Mouse (Mus musculus) thymus, postnatal 36 days (tissue): Measurements from ENCODE around the gene Fam234a.
"Not testable (repeated sequence)": the region's sequence is repeated elsewhere in the genome, so short reads cannot be mapped to it uniquely, and the experiment has no call there.

Experiments used
- DNase-seq, 2 experiments: peaks; one replicate each; pipeline ENCODE4 v3.0.0; 2022; ENCODE audit warnings: mixed read lengths in 2 of 2

The Fam234a gene

GRCm38 (mm10) chr17:26232863-26233262 is 11.2 kb downstream of the Fam234a start:
- peak; percentile 22 to 27 for DNase-seq

GRCm38 (mm10) chr17:26231156-26231555 is 12.9 kb downstream of the Fam234a start:
- DNase-seq: no peak

GRCm38 (mm10) chr17:26229776-26230175 is 14.3 kb downstream of the Fam234a start:
- DNase-seq: no peak

GRCm38 (mm10) chr17:26225150-26225549 is 18.9 kb downstream of the Fam234a start:
- DNase-seq: no peak

- DNase-seq: no peak
Measured at GRCm38 (mm10) chr17:26221508-26221907, 22.5 kb downstream of the Fam234a start.

- no peak for DNase-seq
Measured at GRCm38 (mm10) chr17:26212681-26213080, 31.4 kb downstream of the Fam234a start.

GRCm38 (mm10) chr17:26212241-26212640 is 31.8 kb downstream of the Fam234a start:
- DNase-seq: no peak

GRCm38 (mm10) chr17:26207686-26208085 is 36.4 kb downstream of the Fam234a start, which contains the start of gene Arhgdig:
TSS of gene Arhgdig (minus strand) at chr17:26207786.
- no peak for DNase-seq

GRCm38 (mm10) chr17:26206392-26206791 is 37.6 kb downstream of the Fam234a start:
- no peak for DNase-seq

- no peak for DNase-seq
Measured at GRCm38 (mm10) chr17:26204766-26205165, 39.3 kb downstream of the Fam234a start.

- peak; percentile 25 to 35 for DNase-seq
Measured at GRCm38 (mm10) chr17:26203321-26203811, 40.7 kb downstream of the Fam234a start.

- DNase-seq: peak; percentile 47 to 50
Measured at GRCm38 (mm10) chr17:26202737-26203136, 41.3 kb downstream of the Fam234a start, which contains the start of gene Rgs11. TSS of gene Rgs11 (plus strand) at chr17:26202951.

GRCm38 (mm10) chr17:26201998-26202397 is 42.0 kb downstream of the Fam234a start:
- DNase-seq: no peak

- DNase-seq: peak in 1 of 2 experiments; percentile 43
Measured at GRCm38 (mm10) chr17:26200831-26201705, 43.0 kb downstream of the Fam234a start.

- no peak for DNase-seq
Measured at GRCm38 (mm10) chr17:26198892-26199291, 45.1 kb downstream of the Fam234a start, which contains the start of gene Pdia2. TSS of gene Pdia2 (minus strand) at chr17:26199087.

- DNase-seq: no peak
Measured at GRCm38 (mm10) chr17:26192481-26193190, 51.4 kb downstream of the Fam234a start.

- DNase-seq: not testable (repeated sequence)
Measured at GRCm38 (mm10) chr17:26191486-26191885, 52.6 kb downstream of the Fam234a start.

GRCm38 (mm10) chr17:26188091-26188805 is 55.8 kb downstream of the Fam234a start:
- no peak for DNase-seq

GRCm38 (mm10) chr17:26187592-26187991 is 56.5 kb downstream of the Fam234a start:
- DNase-seq: no peak

GRCm38 (mm10) chr17:26181179-26181578 is 62.9 kb downstream of the Fam234a start:
- no peak for DNase-seq

GRCm38 (mm10) chr17:26178611-26179010 is 65.4 kb downstream of the Fam234a start:
- no peak for DNase-seq

GRCm38 (mm10) chr17:26175248-26175647 is 68.8 kb downstream of the Fam234a start:
- DNase-seq: not testable (repeated sequence)

- peak; percentile 26 to 27 for DNase-seq
Measured at GRCm38 (mm10) chr17:26168039-26168438, 76.0 kb downstream of the Fam234a start.
